Mouse (Mus musculus): ENCODE results near the gene Sertad3. TPM values are rescaled to one million over a fixed set of nuclear protein-coding genes. Genes with fewer than 3 reads are reported as not detected.
A peak's percentile ranks its signal among the peaks of the same experiment; 100 is the strongest.

Sertad3 gene
- polyA plus RNA-seq, 1 experiment from 2014 or later, result 31.3 TPM

- 80% methylated on average over 4 of the region's 4 CpGs for WGBS
These were observed 10.3 kb downstream of the Sertad3 start for GRCm38 (mm10) chr7:27483860-27484259.

GRCm38 (mm10) chr7:27486102-27486769 lies 12.7 kb downstream of the Sertad3 start:
- Histone ChIP-seq H3K4me3 (ENCODE audit: low read depth, low read length) (peak overlapping the region; percentile 86), H3K27ac (replicated peaks; ENCODE audit: low read depth, low read length) (peak overlapping the region; percentile 98), H3K27me3 (replicated peaks; ENCODE audit: control insufficient read depth, insufficient read depth, low read length) (no peaks in the 10 kb centered on the region), H3K36me3 (ENCODE audit: control insufficient read depth, insufficient read depth, low read length) (peaks cover 11% of the 10 kb centered on the region), H3K9ac (ENCODE audit: low read depth, low read length) (peak overlapping the region; percentile 59), H3K4me1 (ENCODE audit: control insufficient read depth, insufficient read depth, low read length) (peaks cover 22% of the 10 kb centered on the region), H3K9me3 (ENCODE audit: control insufficient read depth, low read length) (no peaks in the 10 kb centered on the region), H3K4me2 (ENCODE audit: low read depth, low read length) (peak overlapping the region; percentile 86)
- no peak for ATAC-seq (ENCODE audit: low read depth)
- peak; percentile 37 for DNase-seq (ENCODE audit: low spot score)
- WGBS, result 3% methylated on average over 13 of the region's 13 CpGs

More at GRCm38 (mm10) chr7:27483860-27484259, 10.3 kb downstream of the Sertad3 start:
- H3K4me1 ChIP-seq (ENCODE audit: control insufficient read depth, insufficient read depth, low read length), result peaks cover 13% of the 10 kb centered on the region
- no peak overlapping the region for H3K27ac ChIP-seq (replicated peaks; ENCODE audit: low read depth, low read length)
- H3K4me3 ChIP-seq (ENCODE audit: low read depth, low read length), result no peak overlapping the region
- no peak for ATAC-seq (ENCODE audit: low read depth)
- H3K9ac ChIP-seq (ENCODE audit: low read depth, low read length), result no peak overlapping the region
- no peaks in the 10 kb centered on the region for H3K9me3 ChIP-seq (ENCODE audit: control insufficient read depth, low read length)
- no peaks in the 10 kb centered on the region for H3K36me3 ChIP-seq (ENCODE audit: control insufficient read depth, insufficient read depth, low read length)
- H3K4me2 ChIP-seq (ENCODE audit: low read depth, low read length), result no peak overlapping the region
- no peak for DNase-seq (ENCODE audit: low spot score)
- H3K27me3 ChIP-seq (replicated peaks; ENCODE audit: control insufficient read depth, insufficient read depth, low read length), result no peaks in the 10 kb centered on the region

- DNase-seq (ENCODE audit: low spot score) (peak; percentile 100), ATAC-seq (ENCODE audit: low read depth) (peak; percentile 96)
- Histone ChIP-seq H3K36me3 (ENCODE audit: control insufficient read depth, insufficient read depth, low read length) (peaks cover 11% of the 10 kb centered on the region), H3K27ac (replicated peaks; ENCODE audit: low read depth, low read length) (peak within 1 kb of the TSS; percentile 98), H3K27me3 (replicated peaks; ENCODE audit: control insufficient read depth, insufficient read depth, low read length) (no peaks in the 10 kb centered on the region), H3K4me3 (ENCODE audit: low read depth, low read length) (peak within 1 kb of the TSS; percentile 86), H3K9me3 (ENCODE audit: control insufficient read depth, low read length) (no peaks in the 10 kb centered on the region), H3K4me1 (ENCODE audit: control insufficient read depth, insufficient read depth, low read length) (peaks cover 20% of the 10 kb centered on the region), H3K4me2 (ENCODE audit: low read depth, low read length) (peak within 1 kb of the TSS; percentile 86), H3K9ac (ENCODE audit: low read depth, low read length) (peak within 1 kb of the TSS; percentile 89)
- WGBS, result under 1% methylated on average over 32 of the region's 80 CpGs
These were observed 13.5 kb downstream of the Sertad3 start, which contains the start of gene Sertad1 for GRCm38 (mm10) chr7:27486770-27487697. TSS of gene Sertad1 (plus strand) at chr7:27486910.

GRCm38 (mm10) chr7:27487740-27488268 lies 14.2 kb downstream of the Sertad3 start:
- Histone ChIP-seq H3K4me2 (ENCODE audit: low read depth, low read length) (peak overlapping the region; percentile 86), H3K4me3 (ENCODE audit: low read depth, low read length) (peak overlapping the region; percentile 86), H3K27ac (replicated peaks; ENCODE audit: low read depth, low read length) (peak overlapping the region; percentile 98), H3K9ac (ENCODE audit: low read depth, low read length) (peak overlapping the region; percentile 89), H3K9me3 (ENCODE audit: control insufficient read depth, low read length) (no peaks in the 10 kb centered on the region), H3K27me3 (replicated peaks; ENCODE audit: control insufficient read depth, insufficient read depth, low read length) (no peaks in the 10 kb centered on the region), H3K4me1 (ENCODE audit: control insufficient read depth, insufficient read depth, low read length) (peaks cover 18% of the 10 kb centered on the region), H3K36me3 (ENCODE audit: control insufficient read depth, insufficient read depth, low read length) (peaks cover 11% of the 10 kb centered on the region)
- ATAC-seq (ENCODE audit: low read depth) (no peak), DNase-seq (ENCODE audit: low spot score) (peak; percentile 48)
- WGBS, result 1% methylated on average over 13 of the region's 13 CpGs

- Histone ChIP-seq H3K4me2 (ENCODE audit: low read depth, low read length) (0 out of 2 replicates have a peak overlapping the region, but pooled peaks have one; percentile 62), H3K4me3 (ENCODE audit: low read depth, low read length) (no peak overlapping the region), H3K9ac (ENCODE audit: low read depth, low read length) (no peak overlapping the region), H3K9me3 (ENCODE audit: control insufficient read depth, low read length) (no peaks in the 10 kb centered on the region), H3K27me3 (replicated peaks; ENCODE audit: control insufficient read depth, insufficient read depth, low read length) (no peaks in the 10 kb centered on the region), H3K4me1 (ENCODE audit: control insufficient read depth, insufficient read depth, low read length) (peaks cover 18% of the 10 kb centered on the region), H3K36me3 (ENCODE audit: control insufficient read depth, insufficient read depth, low read length) (peaks cover 11% of the 10 kb centered on the region), H3K27ac (replicated peaks; ENCODE audit: low read depth, low read length) (peak overlapping the region; percentile 93)
- 93% methylated on average over 22 of the region's 25 CpGs for WGBS
- DNase-seq (ENCODE audit: low spot score) (no peak), ATAC-seq (ENCODE audit: low read depth) (no peak)
These were observed 15.8 kb downstream of the Sertad3 start for GRCm38 (mm10) chr7:27489270-27489869.

- Histone ChIP-seq H3K27me3 (replicated peaks; ENCODE audit: control insufficient read depth, insufficient read depth, low read length) (no peaks in the 10 kb centered on the region), H3K36me3 (ENCODE audit: control insufficient read depth, insufficient read depth, low read length) (peaks cover 11% of the 10 kb centered on the region), H3K27ac (replicated peaks; ENCODE audit: low read depth, low read length) (peak overlapping the region; percentile 93), H3K4me2 (ENCODE audit: low read depth, low read length) (peak overlapping the region; percentile 62), H3K9ac (ENCODE audit: low read depth, low read length) (peak overlapping the region; percentile 62), H3K4me1 (ENCODE audit: control insufficient read depth, insufficient read depth, low read length) (peaks cover 18% of the 10 kb centered on the region), H3K9me3 (ENCODE audit: control insufficient read depth, low read length) (no peaks in the 10 kb centered on the region), H3K4me3 (ENCODE audit: low read depth, low read length) (peak overlapping the region; percentile 37)
- DNase-seq (ENCODE audit: low spot score) (no peak), ATAC-seq (ENCODE audit: low read depth) (no peak)
- WGBS, result 26% methylated on average over 4 of the region's 4 CpGs
These were observed 16.6 kb downstream of the Sertad3 start for GRCm38 (mm10) chr7:27490227-27490542.

- ATAC-seq (ENCODE audit: low read depth) (peak; percentile 62), DNase-seq (ENCODE audit: low spot score) (peak; percentile 94)
- WGBS, result 3% methylated on average over 25 of the region's 33 CpGs
- Histone ChIP-seq H3K27me3 (replicated peaks; ENCODE audit: control insufficient read depth, insufficient read depth, low read length) (no peaks in the 10 kb centered on the region), H3K9me3 (ENCODE audit: control insufficient read depth, low read length) (no peaks in the 10 kb centered on the region), H3K4me3 (ENCODE audit: low read depth, low read length) (peak overlapping the region; percentile 37), H3K4me1 (ENCODE audit: control insufficient read depth, insufficient read depth, low read length) (peaks cover 18% of the 10 kb centered on the region), H3K36me3 (ENCODE audit: control insufficient read depth, insufficient read depth, low read length) (peaks cover 11% of the 10 kb centered on the region), H3K4me2 (ENCODE audit: low read depth, low read length) (peak overlapping the region; percentile 62), H3K9ac (ENCODE audit: low read depth, low read length) (peak overlapping the region; percentile 62), H3K27ac (replicated peaks; ENCODE audit: low read depth, low read length) (peak overlapping the region; percentile 93)
These were observed 17.2 kb downstream of the Sertad3 start for GRCm38 (mm10) chr7:27490543-27491329.

Data from embryonic facial prominence, embryonic 14.5 days (tissue).